Mouse (Mus musculus) 3T3-L1 (cell line): ENCODE results near the gene Mlip.
A peak's percentile ranks its signal among the peaks of the same experiment; 100 is the strongest.
"Not testable (repeated sequence)": the region's sequence is repeated elsewhere in the genome, so short reads cannot be mapped to it uniquely, and the experiment has no call there.

Experiments used
- DNase-seq: peaks from one replicate; pipeline ENCODE4 v3.0.0-alpha.2; 2015; ENCODE audit warnings: low read depth, low spot score

Mlip gene

GRCm38 (mm10) chr9:77352432-77353175 is at the start of gene Mlip:
Gene Mlip (minus strand): TSS chr9:77352969.
- DNase-seq, result no peak

GRCm38 (mm10) chr9:77399801-77400200 is 47.0 kb upstream of the Mlip start:
- DNase-seq, result no peak

- DNase-seq, result no peak
These were observed 46.3 kb upstream of the Mlip start for GRCm38 (mm10) chr9:77398856-77399631.

GRCm38 (mm10) chr9:77397027-77397426 is 44.3 kb upstream of the Mlip start:
- DNase-seq, result no peak

- DNase-seq, result no peak
These were observed 38.5 kb upstream of the Mlip start for GRCm38 (mm10) chr9:77391248-77391647.

- DNase-seq, result no peak
These were observed 36.2 kb upstream of the Mlip start for GRCm38 (mm10) chr9:77388956-77389355.

GRCm38 (mm10) chr9:77386751-77387150 is 34.0 kb upstream of the Mlip start:
- peak; percentile 56 for DNase-seq

- no peak for DNase-seq
These were observed 32.8 kb upstream of the Mlip start for GRCm38 (mm10) chr9:77385611-77386010.

GRCm38 (mm10) chr9:77384651-77385050 is 31.9 kb upstream of the Mlip start:
- DNase-seq, result no peak

- DNase-seq, result no peak
These were observed 31.2 kb upstream of the Mlip start for GRCm38 (mm10) chr9:77383951-77384350.

- DNase-seq, result no peak
These were observed 29.7 kb upstream of the Mlip start for GRCm38 (mm10) chr9:77382514-77382913.

GRCm38 (mm10) chr9:77381565-77381964 is 28.8 kb upstream of the Mlip start:
- DNase-seq, result peak; percentile 67

- DNase-seq, result peak; percentile 60
These were observed 26.9 kb upstream of the Mlip start for GRCm38 (mm10) chr9:77379625-77380024.

GRCm38 (mm10) chr9:77377696-77378095 is 24.9 kb upstream of the Mlip start:
- DNase-seq, result no peak

- DNase-seq, result peak; percentile 34
These were observed 24.3 kb upstream of the Mlip start for GRCm38 (mm10) chr9:77377082-77377481.

GRCm38 (mm10) chr9:77376561-77376960 is 23.8 kb upstream of the Mlip start:
- DNase-seq, result no peak

- no peak for DNase-seq
These were observed 17.9 kb upstream of the Mlip start for GRCm38 (mm10) chr9:77370706-77371105.

- DNase-seq, result no peak
These were observed 16.5 kb upstream of the Mlip start for GRCm38 (mm10) chr9:77369262-77369661.

- DNase-seq, result not testable (repeated sequence)
These were observed 11.9 kb upstream of the Mlip start for GRCm38 (mm10) chr9:77364681-77365080.

- no peak for DNase-seq
These were observed 10.1 kb upstream of the Mlip start for GRCm38 (mm10) chr9:77362906-77363305.

GRCm38 (mm10) chr9:77360654-77361053 is 7.9 kb upstream of the Mlip start:
- DNase-seq, result no peak

GRCm38 (mm10) chr9:77359278-77359973 is 6.7 kb upstream of the Mlip start:
- no peak for DNase-seq
